Mouse (Mus musculus) common myeloid progenitor, adult 5-6 weeks (primary cell): ENCODE results near the gene Mip. TPM values are rescaled to one million over a fixed set of nuclear protein-coding genes. Genes with fewer than 3 reads are reported as not detected.
"Not testable (repeated sequence)": the region's sequence is repeated elsewhere in the genome, so short reads cannot be mapped to it uniquely, and the experiment has no call there.

Source experiments
- ATAC-seq: replicated peaks from 2 replicates; pipeline ENCODE4 v1.8.0; 2016; ENCODE audit warnings: low read depth, mild to moderate bottlenecking, moderate TSS enrichment, inconsistent platforms; ENCODE audit not compliant: poor library complexity, severe bottlenecking
- total RNA-seq: library from RNA; stranded (forward); fragments of 200-1000, 187-1606 nt; gene quantifications from 2 replicates; pipeline ENCODE4 v1.2.3, GENCODE M21; 2017

Gene Mip
- 1.2 TPM in 1 of 2 replicates, not detected in the other for total RNA-seq

DNA sequence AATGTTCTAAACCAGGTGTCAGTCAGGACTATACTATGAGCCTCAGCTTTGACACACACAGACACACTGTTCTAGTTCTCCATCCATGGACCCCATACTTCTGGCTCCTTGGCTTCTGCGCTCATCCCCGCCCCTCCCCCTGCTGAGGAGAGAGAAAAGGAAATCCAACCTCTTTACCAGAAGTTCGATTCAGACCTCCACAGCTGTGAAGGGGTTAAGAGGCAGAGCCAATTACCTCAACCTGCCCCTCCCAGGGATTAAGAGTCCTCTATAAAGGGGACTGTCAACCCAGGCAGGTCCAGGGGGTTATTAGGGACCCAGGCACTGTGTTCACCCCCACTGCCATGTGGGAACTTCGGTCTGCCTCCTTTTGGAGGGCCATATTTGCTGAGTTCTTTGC, at the start of gene Mip:
TSS of gene Mip (plus strand) at position 301 of the 400 bp plus-strand sequence.
- ATAC-seq = no peak

- peak; percentile 96 for ATAC-seq
These were observed 49.5 kb upstream of the Mip start for GRCm38 (mm10) chr10:128175996-128176755.

DNA sequence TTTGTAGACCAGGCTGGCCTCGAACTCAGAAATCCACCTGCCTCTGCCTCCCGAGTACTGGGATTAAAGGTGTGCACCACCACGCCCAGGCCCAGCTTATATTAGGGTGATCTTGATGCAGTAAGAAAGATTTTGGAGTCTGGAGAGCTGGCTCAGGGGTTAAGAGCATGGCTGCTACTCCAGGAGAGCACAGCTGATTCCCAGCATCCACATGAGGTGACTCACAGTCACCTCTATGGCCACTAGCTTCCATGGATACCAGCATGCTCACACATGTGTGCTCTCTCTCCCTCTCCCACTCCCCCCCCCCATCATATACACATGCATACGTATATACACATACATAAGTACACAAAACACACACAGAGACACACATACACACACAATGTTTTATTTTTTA, 48.3 kb upstream of the Mip start:
- no peak for ATAC-seq

DNA sequence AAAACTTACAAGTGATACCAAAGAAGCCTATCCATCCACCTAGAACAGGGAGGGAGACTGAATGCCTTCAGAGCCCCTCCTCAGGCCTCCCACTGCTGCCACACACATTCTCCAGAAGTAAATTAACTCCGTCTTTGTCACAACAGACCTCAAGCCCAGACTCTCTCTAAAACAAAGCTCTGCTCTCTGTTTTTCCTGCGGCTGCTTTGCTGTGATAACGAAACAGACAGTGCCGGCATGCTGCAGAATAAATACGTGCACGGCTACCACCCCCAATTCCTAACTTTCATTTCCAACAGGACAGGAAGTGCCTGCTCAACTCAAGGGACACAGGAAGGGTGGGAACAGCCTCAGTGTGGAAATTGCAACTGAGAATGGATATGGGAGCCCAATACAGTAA, 45.6 kb upstream of the Mip start, which contains the start of gene Rbms2:
TSS of gene Rbms2 (minus strand) at position 309 of the 400 bp plus-strand sequence.
- ATAC-seq = peak; percentile 23; the same call in 1 of the 2 replicates

DNA sequence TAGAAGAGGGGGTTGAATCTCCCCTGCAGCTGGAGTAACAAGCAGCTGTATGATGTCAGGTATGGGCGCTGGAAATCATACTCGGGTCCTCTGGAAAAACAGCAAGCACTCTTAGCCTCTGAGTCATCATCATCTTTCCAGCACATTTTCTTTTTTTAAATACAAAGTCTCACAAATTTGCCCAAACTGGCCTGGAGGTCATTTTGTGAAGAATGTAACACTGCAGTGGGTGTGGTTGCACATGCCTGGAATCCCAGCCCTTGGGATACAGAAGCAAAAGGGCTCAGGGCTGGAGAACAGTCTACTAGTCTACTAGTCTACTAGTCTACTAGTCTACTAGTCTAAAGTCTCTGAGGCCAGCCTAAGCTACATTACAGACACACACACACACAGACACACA, 41.3 kb upstream of the Mip start:
- no peak for ATAC-seq

DNA sequence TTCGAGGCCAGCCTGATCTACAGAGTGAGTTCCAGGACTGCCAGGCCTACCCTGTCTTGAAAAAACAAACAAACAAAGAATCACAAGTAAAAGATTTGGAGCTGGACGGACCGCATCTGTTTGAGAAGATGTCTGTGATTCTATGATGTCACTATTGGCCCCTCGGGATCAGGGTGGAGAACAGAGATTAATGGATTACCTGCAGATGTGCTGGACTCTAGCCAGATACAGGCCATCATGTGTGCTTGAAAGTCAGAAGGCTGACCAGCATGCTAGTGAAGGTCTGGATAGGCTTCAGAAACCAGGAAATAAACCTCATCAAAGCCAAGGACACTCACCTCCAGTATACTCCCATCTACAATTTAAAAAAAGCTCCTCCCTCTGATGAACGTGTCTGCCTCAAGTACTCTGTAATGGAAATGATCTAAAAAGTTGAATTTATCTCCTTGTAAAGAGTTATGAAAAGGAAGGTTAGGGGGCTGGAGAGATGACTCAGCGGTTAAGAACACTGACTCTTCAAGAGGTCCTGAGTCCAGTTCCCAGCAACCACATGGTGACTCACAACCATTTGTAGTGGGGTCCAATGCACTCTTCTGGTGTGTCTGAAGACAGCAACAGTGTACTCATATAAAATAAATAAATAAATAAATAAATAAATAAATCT, 40.2 kb upstream of the Mip start:
- ATAC-seq = no peak

DNA sequence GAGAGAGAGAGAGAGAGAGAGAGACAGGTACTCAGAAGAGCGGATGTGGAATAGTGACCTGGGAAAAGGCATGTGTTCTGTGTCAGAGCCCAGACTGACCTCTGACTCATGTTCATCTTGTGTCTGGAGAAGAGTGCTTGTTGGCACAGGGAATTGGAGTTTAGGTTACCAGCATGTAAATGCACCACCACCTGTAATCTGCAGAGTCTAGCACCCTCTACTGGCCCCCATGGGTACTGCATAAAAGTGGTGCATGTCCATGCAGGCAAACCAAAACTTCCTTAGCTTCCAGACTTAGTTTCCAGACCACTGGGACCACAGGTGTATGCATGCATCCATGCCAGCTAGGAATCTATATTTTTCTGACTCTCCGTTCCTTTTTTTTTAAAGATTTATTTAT, 39.7 kb upstream of the Mip start:
- peak; percentile 90 for ATAC-seq

DNA sequence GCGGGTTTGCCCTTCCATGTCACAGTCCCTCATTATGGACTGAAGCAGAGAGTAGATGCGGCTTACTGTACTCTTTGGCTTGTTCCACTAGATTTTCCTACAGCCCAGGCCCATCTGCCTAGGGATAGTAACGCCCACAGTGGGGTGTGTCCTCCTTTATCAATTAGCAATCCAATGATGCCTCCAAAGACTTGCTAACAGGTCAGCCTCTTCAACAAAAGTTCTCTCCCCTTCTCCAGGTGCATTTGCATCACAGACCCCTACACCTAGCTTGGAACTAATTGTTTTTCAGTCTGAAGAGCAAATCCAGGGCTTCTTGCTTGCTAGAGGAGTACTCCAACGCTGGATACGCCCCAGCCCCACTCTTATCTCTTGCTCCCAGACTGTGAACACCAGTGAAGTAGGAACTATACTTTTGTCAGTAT, 38.4 kb upstream of the Mip start:
- ATAC-seq = no peak; the same call in 1 of the 2 replicates

GRCm38 (mm10) chr10:128188242-128188877, 37.3 kb upstream of the Mip start:
- ATAC-seq = peak; percentile 70

GRCm38 (mm10) chr10:128191472-128191871, 34.2 kb upstream of the Mip start:
- no peak for ATAC-seq

- not testable (repeated sequence) for ATAC-seq
These were observed 33.4 kb upstream of the Mip start for GRCm38 (mm10) chr10:128192030-128192766.

DNA sequence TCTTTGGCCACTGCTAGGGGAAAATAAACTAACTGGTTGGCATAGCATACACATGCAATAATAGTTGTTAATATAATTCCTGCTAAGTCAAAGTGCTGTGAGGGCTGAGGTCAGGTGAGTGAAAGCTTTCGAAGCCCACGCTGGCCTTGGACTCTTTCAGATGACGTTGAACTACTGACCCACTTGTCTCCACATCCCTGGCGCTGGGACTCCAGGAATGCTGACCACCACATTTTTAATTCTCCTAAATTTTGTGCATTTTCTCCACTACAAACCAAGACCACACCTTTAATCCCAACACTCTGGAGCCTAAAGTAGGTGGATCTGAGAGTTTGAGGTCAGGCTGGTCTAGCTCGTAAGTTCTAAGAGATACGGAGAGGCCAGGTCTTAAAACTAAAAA, 32.5 kb upstream of the Mip start:
- no peak for ATAC-seq

DNA sequence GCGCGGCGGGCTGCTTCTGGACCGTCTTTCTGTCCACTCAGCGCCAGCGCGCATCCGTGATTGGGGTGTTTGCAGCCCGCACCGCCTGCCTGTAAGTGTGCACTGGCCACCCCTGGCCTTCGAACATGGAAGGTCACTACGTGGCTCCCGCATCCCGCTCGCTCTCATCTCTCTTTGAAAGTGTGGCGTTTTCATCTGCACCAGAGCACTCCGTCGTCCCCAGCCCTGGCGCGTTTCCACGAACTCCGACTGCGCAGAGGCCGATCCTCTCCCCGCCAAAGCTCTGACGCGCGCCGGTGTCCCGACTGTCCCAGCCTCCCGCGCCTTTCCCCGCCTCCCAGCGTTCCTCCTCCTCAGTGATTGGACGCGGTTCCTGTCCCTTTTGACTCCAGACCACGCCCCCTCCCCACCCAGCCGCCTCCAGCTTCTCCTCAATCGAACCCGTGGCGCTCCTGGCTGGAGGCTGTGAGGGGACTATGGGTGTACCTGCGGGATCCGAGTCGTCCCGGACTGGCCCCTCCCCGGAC, 31.6 kb upstream of the Mip start, which contains the start of gene Gls2:
TSS of gene Gls2 (plus strand) at position 434 of the 527 bp plus-strand sequence.
- peak; percentile 99 for ATAC-seq

DNA sequence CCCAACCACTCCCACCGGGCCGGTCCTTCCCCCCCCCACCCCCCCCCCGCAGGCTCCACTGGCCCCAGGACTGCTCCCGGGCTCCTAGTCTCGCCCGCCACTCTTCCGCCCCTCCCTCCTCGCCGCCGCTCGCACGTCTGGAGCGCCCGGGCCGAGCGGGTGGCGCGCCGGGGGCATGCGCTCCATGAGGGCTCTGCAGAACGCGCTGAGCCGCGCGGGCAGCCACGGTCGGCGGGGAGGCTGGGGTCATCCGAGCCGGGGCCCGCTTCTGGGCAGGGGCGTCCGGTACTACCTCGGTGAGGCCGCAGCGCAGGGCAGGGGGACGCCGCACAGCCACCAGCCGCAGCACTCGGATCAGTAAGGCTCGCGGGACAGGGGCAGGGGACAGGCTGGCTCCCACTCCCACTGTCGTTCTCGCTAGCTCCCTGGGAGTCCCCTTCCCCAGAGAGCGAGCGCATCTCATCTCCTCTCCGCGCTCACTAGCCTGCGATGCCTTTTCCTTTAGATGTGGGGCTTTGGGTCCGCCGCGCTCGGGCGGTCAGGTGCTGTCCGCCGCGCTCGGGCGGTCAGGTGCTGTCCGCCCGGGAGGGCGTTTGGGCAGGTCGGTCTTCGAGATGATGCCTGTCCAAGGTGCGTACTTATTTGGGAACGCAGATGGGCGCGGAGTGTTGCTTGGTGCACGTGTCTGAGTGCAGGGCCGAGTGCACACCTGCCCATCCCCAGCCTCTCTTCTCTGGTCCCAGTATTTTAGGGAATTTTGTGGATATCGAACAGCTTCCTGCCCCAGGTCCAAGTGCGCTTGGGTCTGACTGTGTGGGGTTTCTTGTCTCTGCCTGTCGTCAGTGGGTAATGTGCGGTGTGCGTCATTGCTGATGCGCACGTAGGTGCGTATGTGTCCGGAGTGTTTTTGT, 30.8 kb upstream of the Mip start:
- ATAC-seq = peak; percentile 39

DNA sequence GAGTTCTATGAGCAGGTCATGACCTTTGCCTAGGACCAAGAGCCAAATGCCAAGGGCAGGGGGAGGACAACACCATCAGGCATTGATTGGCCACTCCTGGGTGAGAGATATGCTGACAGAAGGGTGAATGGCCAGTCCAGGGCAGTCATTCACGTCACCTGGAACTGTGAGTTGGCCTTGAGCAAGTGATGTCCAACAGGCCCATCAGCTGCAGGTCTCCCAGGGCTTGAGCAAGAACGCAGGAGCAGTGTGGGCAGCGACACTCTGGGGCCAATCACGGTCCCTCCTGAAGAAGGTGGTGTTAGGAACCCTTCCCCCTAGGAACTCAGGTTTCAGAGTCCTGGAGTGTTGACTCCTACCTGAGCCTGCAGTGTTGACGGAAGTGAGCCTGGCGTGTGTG, 23.8 kb upstream of the Mip start:
- ATAC-seq = no peak

- no peak for ATAC-seq
These were observed 20.7 kb upstream of the Mip start for GRCm38 (mm10) chr10:128204941-128205340.

DNA sequence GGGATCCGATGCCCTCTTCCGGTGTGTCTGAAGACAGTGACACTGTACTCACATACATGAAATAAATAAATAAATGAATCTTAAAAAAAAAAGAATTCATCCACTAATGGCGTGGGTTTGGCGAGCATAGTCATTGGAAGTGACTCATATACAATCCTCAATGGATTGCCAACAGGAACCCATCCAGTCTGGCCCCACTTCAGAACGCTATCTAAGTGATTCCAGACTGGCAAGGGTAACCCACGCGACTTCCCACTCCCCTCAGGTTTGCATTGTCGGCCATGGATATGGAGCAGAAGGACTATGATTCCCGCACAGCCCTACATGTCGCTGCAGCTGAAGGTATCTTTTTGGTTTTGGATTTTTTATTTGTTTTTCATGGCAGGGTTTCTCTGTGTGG, 17.3 kb upstream of the Mip start:
- ATAC-seq = no peak

DNA sequence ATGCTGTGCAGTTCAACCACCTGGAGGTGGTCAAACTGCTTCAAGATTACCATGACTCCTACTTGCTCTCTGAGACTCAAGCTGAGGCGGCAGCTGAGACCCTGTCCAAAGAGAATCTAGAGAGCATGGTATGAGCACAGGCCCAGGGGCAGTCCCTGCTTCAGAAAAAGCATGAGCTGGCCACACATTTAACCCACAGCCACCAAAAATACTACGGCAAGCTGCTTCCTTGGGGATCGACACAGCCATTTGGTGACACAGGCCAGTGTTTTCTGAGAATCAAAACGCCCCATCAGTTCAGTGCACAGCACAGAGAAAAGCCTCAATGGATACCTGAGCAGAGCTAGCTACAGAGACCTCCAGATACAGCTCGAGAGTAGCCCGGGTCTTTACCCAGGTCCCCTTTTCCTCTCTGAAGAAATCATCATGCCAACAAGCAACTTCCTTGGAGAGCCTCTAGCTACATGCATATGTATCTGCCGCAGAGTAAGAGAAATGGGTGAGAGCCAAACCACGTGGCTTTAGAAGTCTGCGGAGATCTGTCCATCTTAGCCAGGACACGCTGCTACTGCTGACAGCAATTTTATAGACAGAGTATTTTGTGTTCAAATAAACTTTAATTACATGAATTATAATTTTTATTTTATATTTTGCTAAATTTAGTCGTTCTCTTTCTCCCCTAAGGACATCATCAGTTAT, 16.2 kb upstream of the Mip start:
- ATAC-seq = no peak
